Mouse (Mus musculus): ENCODE results near the gene Zfp995. TPM values are rescaled to one million over a fixed set of nuclear protein-coding genes. Genes with fewer than 3 reads are reported as not detected.

Gene Zfp995
- polyA plus RNA-seq (2014; fragmentation: Illumina TruSeq; extraction: RNeasy Lipid Tissue Mini Kit (QIAGEN cat#74804); ENCODE audit: low read depth, low replicate concordance) = 14.3 TPM

DNA sequence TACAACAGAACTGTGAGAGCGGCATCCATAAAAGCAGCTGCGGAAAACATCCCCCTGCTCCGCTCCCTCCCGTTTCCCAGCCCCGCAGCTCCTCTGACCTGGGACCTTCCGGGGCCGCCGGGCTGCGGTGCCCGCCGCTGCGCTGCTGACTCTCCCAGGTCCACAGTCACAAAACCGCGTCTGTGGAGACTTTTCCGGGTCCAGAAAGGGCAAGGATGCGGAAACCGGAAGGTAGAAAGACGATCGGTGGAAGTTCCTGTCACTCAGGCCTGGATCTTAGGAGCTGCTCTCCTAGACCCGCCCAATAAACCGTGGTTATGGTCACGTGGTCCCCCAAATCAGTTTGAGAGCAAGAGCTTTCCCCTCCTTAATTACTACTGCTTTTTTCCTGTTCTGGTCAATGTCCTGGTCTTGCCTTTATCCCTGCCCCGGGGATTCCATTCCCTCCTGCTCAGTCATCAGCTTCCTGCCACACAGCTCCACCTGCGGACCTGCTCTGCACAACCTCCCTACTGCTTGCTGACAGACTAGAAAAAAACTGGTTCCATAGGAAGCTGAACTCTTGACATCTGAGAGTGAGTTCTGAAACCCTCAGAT lies at the start of gene Zfp995:
Gene Zfp995 (minus strand): TSS at position 471 of the 597 bp plus-strand sequence.

DNA sequence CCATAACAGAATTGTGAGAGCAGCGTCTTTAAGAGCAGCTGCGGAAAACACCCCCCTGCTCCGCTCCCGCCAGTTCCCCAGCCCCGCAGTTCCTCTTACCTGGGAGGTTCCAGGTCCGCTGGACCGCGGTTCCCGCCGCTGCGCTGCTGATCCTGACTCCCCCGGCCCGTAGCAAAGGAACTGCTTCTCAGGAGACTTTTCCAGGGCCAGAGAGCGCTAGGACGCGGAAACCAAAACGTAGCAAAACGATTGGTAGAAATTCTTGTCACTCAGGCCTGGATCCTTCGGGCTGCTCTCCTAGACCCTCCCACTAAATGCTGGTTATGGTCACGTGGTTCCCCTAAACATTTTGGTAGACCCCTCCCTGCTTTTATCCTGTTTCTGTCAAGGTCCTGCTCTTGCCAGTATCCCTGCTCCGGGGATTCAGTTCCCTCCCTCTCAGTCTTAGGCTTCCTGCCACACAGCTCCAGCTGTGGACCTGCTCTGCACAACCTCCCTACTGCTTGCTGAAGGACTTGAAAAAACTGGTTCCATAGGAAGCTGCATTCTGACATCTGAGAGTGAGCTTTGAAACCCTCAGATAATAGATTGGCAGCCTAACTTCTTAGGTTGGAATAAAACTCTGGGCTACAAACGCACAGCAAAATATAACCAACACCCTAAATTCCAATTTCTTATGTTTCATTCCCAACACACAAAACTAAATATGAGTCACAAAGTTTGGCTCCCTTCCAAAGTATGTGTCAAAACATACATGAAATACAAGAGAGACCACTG lies 64.0 kb downstream of the Zfp995 start, which contains the start of gene Zfp820:
Gene Zfp820 (minus strand): TSS at position 228 of the 777 bp plus-strand sequence.

Other genes starting within 250 kb of the Zfp995 start
- 11.3 TPM for gene Gm10226, start 218.1 kb downstream of the Zfp995 start, polyA plus RNA-seq (2014; fragmentation: Illumina TruSeq; extraction: RNeasy Lipid Tissue Mini Kit (QIAGEN cat#74804); ENCODE audit: low read depth, low replicate concordance)
- gene Zfp760, start 202.2 kb downstream of the Zfp995 start, polyA plus RNA-seq (2014; fragmentation: Illumina TruSeq; extraction: RNeasy Lipid Tissue Mini Kit (QIAGEN cat#74804); ENCODE audit: low read depth, low replicate concordance) = 11.1 TPM
- 11.3 TPM for gene Zfp229, start 179.1 kb downstream of the Zfp995 start, polyA plus RNA-seq (2014; fragmentation: Illumina TruSeq; extraction: RNeasy Lipid Tissue Mini Kit (QIAGEN cat#74804); ENCODE audit: low read depth, low replicate concordance)
- gene Zfp820, start 64.2 kb downstream of the Zfp995 start, polyA plus RNA-seq (2014; fragmentation: Illumina TruSeq; extraction: RNeasy Lipid Tissue Mini Kit (QIAGEN cat#74804); ENCODE audit: low read depth, low replicate concordance) = 10.8 TPM
- gene Zfp942, start 52.5 kb upstream of the Zfp995 start, polyA plus RNA-seq (2014; fragmentation: Illumina TruSeq; extraction: RNeasy Lipid Tissue Mini Kit (QIAGEN cat#74804); ENCODE audit: low read depth, low replicate concordance) = 36.1 TPM
- gene Zfp943, start 52.6 kb upstream of the Zfp995 start, polyA plus RNA-seq (2014; fragmentation: Illumina TruSeq; extraction: RNeasy Lipid Tissue Mini Kit (QIAGEN cat#74804); ENCODE audit: low read depth, low replicate concordance) = 45.1 TPM